Mouse (Mus musculus) heart, postnatal 36 days (tissue): ENCODE results near the gene Tmem63a. TPM values are rescaled to one million over a fixed set of nuclear protein-coding genes. Genes with fewer than 3 reads are reported as not detected.
"Not testable (repeated sequence)": the region's sequence is repeated elsewhere in the genome, so short reads cannot be mapped to it uniquely, and the experiment has no call there.

ENCODE experiments used
- DNase-seq, 2 experiments: peaks; one replicate each; pipeline ENCODE4 v3.0.0; 2021 to 2022
- intact Hi-C: fragments of 180-260 bp; cut with DNase I; formaldehyde crosslinking; loops from one replicate; pipeline ENCODE4 v1.15.1; 2025
- total RNA-seq, 2 experiments: library from RNA; stranded (reverse); gene quantifications; 2 replicates each; pipeline ENCODE4 v1.2.3; 2021

Gene Tmem63a
- 10 to 100 TPM; 13.8 to 13.9 TPM for total RNA-seq

DNA sequence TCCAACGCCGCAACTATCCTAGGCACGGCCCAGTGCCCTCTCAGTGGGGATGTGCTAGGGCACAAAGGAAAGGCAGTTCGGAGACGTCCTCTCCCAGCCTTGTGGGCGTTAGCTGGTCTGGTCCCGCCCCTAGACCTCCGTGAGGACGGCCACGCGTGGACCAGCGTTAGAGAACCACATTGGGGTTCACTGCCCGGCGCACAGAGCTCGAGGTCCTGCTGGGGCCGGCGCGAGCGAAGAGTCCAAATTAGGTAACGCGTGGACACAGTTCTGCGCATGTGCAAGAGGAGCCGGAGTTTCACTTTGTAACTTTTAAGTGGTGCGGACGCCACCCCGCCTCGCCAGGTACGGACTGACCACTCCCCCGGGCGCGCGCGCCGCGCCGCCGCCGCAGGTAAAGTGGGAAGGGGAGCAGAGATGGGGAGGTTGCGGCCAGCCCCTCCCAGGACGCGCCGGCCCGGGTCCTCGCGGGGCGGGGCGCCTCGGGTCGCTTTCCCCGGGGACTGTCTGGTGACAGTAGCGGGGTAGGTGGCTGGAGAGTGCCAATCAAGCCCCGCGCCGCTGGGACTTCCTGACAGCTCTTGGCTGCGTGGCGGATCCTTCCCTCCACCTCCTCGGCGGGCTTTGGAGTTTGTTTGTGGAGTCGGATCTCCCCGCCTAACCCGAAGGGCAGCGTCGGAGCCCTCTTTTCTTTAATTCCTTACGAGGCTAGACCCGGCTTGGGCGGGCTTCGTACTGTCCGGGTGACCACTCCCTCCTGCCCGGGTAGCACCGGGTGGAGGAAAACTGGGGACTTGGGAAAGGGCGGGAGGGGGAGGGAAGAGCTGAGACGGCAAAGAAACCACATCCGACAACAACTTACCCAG lies at the start of gene Tmem63a:
Tmem63a (plus strand) TSS at position 179 of the 866 bp plus-strand sequence.
- DNase-seq = peak; percentile 78 to 86
- intact Hi-C loops = loop anchor here (2.0 kb wide), 1 partner anchor 32 kb away; no protein-coding TSS in a partner anchor

- intact Hi-C loops = no loop called here
These were observed 49.3 kb upstream of the Tmem63a start, which contains the start of gene Lefty2 for GRCm38 (mm10) chr1:180892808-180893207. Gene Lefty2 (plus strand): TSS chr1:180893108.

GRCm38 (mm10) chr1:180894088-180894987 lies 47.8 kb upstream of the Tmem63a start:
- DNase-seq, intact Hi-C loops: not testable (repeated sequence)

More at GRCm38 (mm10) chr1:180892808-180893207, 49.3 kb upstream of the Tmem63a start, which contains the start of gene Lefty2:
- no peak for DNase-seq

- no peak for DNase-seq
- intact Hi-C loops = loop anchor here (1.0 to 5.0 kb wide), 2 partner anchors 73 to 136 kb away; no protein-coding TSS in a partner anchor
These were observed 41.0 kb upstream of the Tmem63a start for GRCm38 (mm10) chr1:180901107-180901506.

GRCm38 (mm10) chr1:180902915-180903314 lies 39.2 kb upstream of the Tmem63a start:
- intact Hi-C loops = loop anchor here (5.0 kb wide), 1 partner anchor 134 kb away; no protein-coding TSS in a partner anchor
- DNase-seq = no peak

DNA sequence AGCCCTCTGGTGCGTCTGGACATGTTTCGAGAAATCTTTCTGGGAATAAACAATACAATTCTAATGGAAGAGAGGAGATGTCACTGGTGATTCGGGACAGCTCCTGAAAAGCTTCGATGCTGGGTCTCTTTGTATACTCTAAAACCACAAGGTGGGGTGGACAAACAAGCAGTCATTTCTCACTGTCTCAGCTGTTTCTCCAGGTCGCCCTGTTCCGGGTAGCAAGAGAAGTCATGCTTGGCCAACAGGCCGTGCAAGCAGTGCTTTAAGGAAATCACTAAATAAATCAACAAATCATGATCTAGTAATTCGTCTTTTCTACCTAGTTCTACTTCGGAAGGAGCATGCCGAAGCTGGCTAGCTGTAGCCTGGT lies 38.5 kb upstream of the Tmem63a start:
- intact Hi-C loops = loop anchor here (5.0 kb wide), 1 partner anchor 134 kb away; no protein-coding TSS in a partner anchor

GRCm38 (mm10) chr1:180904039-180904814 lies 37.9 kb upstream of the Tmem63a start, which contains the start of gene Pycr2:
Gene Pycr2 (plus strand): TSS chr1:180904293.
- peak; percentile 90 to 94 for DNase-seq
- intact Hi-C loops = loop anchor here (5.0 kb wide), 1 partner anchor 133 kb away; no protein-coding TSS in a partner anchor

More for the DNA sequence above, 38.5 kb upstream of the Tmem63a start:
- DNase-seq = no peak

DNA sequence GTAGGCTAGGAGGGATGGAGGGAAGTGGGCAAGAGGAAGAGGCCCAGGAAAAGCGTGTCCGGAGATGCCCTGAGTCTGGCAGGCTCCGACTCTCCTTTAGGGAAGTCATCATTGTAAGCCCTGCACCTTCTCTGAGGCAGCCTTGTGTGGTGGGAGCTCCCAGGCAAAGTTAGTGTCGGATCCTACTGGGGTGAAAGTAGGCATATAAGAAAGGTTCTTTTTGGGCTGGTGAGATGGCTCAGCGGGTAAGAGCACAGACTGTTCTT lies 37.4 kb upstream of the Tmem63a start:
- intact Hi-C loops = loop anchor here (5.0 kb wide), 1 partner anchor 133 kb away; no protein-coding TSS in a partner anchor
- DNase-seq = no peak

- no peak for DNase-seq
- intact Hi-C loops = no loop called here
These were observed 36.8 kb upstream of the Tmem63a start for GRCm38 (mm10) chr1:180905307-180905706.

- intact Hi-C loops = no loop called here
- no peak for DNase-seq
These were observed 36.3 kb upstream of the Tmem63a start for GRCm38 (mm10) chr1:180905876-180906275.

GRCm38 (mm10) chr1:180906461-180907147 lies 35.5 kb upstream of the Tmem63a start:
- no peak for DNase-seq
- intact Hi-C loops = no loop called here

DNA sequence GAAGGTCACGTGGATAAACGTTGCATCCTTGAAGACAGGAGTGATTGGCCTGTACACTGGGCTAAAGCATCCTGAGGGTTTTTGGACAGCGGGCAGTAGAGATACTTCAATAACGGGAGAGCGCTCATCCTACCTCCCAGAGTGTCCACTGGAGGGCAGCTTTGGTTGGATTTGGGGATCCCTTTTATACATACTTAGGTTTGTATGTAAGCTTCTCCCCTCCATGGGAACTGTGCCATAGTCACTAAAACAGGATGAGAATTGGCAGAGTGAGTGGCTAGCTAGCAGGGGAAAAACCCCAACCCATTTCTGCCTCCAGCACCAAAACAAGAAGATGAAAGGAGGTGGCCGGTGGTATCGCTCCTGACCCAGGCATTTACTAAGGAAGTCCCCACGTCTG lies 31.0 kb upstream of the Tmem63a start:
- intact Hi-C loops = no loop called here
- DNase-seq = no peak

DNA sequence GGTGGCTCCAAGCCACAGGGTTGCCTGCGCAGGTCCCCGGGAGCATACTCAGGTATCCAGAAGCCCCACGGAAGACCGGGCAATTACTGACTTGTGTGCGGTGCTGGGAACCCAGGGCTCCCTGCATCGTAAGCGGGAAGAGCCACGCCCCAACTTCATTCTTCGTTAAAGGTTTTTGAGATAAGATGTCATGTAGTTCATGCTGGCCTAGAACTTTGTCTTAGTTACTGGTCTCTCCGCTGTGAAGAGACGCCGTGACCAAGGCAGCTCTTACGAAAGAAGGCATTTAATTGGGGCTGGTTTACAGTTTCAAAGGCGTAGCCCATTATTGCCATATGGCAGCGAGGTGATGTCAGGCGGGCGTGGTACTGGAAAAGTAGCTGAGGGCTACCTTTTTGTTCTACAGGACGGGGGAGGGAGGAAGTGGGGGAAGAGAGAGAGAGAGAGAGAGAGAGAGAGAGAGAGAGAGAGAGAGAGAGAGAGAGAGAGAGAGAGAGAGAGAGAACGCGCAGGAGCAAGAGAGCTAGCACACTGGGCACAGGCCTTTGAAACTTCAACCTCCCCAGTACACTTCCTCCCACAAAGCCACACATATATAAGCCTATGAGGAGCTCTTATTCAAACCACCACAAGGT lies 30.4 kb upstream of the Tmem63a start:
- intact Hi-C loops = no loop called here
- DNase-seq = no peak

DNA sequence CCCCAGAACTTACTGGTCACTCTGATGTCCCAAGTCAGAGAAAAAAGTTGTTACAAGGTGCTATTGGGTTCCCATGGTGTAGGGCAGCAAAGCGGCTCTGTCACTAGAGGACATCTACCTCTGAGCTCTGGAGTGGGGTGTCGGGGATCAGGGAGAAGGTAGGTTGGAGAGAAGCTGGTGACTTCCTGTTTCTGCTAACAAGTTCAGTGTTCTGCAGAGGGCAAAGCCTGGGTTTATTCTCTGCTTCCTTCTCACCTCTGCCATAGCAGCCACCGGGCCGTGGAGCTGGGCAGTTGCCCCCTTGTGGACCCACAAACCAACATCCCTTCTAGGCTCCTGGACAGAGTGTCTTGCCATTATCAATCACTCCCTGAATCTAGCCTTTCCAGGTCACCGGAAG lies 29.4 kb upstream of the Tmem63a start:
- intact Hi-C loops = no loop called here
- no peak for DNase-seq

- DNase-seq = no peak
- intact Hi-C loops = no loop called here
These were observed 28.3 kb upstream of the Tmem63a start for GRCm38 (mm10) chr1:180913797-180914196.

- no peak for DNase-seq
- intact Hi-C loops = no loop called here
These were observed 25.7 kb upstream of the Tmem63a start for GRCm38 (mm10) chr1:180916425-180916824.

GRCm38 (mm10) chr1:180917053-180917452 lies 25.1 kb upstream of the Tmem63a start:
- intact Hi-C loops = no loop called here
- DNase-seq = no peak

- intact Hi-C loops = no loop called here
- DNase-seq = no peak
These were observed 22.5 kb upstream of the Tmem63a start for GRCm38 (mm10) chr1:180919686-180920085.
